Mouse (Mus musculus): ENCODE data around the gene Lemd2. TPM values are rescaled to one million over a fixed set of nuclear protein-coding genes. Genes with fewer than 3 reads are reported as not detected.

The Lemd2 gene
- total RNA-seq, 2 experiments from 2014 or later: 69.1 to 73.3 TPM

DNA sequence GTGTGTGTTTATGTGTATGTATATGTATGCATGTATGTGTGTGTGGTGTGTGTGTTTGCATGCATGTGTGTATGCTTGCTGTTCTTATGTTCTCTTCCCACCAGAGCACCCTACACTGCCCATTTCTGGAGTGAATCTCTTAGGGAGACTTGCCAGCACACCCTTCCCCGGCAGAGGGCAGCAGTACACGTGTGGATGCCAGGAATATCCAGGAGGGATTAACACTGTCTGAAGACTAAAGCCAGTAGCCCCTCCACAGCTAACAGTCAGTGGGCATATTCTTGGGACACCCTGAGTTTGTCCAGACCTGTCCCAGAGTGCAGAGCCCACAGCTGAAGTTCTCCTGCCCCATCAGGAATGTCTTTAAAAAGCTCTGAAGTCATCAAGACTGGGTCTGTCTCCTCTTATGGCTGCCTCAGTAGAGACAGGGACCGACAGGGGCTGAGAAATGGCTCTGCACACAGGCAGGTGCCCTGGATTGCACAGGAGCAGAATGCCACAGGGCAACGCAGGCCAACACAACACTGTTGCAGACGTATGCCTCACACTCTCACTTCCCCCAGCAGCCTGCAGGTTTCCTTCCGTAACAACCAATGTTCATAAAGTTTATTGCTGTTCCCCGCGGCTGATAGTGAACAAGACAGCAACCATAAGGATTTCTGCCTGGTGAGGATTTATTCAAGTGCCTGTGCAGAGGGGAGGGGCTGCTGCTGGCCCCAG is 39.1 kb downstream of the Lemd2 start:
- DNase-seq (ENCODE audit: low spot score in 2 of 2): no peak

- no peak for DNase-seq (ENCODE audit: low spot score in 2 of 2)
Measured at GRCm38 (mm10) chr17:27160905-27161304, 43.4 kb downstream of the Lemd2 start.

- DNase-seq (ENCODE audit: low spot score in 2 of 2): no peak
Measured at GRCm38 (mm10) chr17:27159169-27159568, 45.1 kb downstream of the Lemd2 start.

- no peak for DNase-seq (ENCODE audit: low spot score in 2 of 2)
Measured at GRCm38 (mm10) chr17:27158439-27158838, 45.8 kb downstream of the Lemd2 start.

- no peak for DNase-seq (ENCODE audit: low spot score in 2 of 2)
Measured at GRCm38 (mm10) chr17:27155752-27156151, 48.5 kb downstream of the Lemd2 start.

GRCm38 (mm10) chr17:27154881-27155280 is 49.4 kb downstream of the Lemd2 start:
- no peak for DNase-seq (ENCODE audit: low spot score in 2 of 2)

- no peak for DNase-seq (ENCODE audit: low spot score in 2 of 2)
Measured at GRCm38 (mm10) chr17:27154256-27154655, 50.0 kb downstream of the Lemd2 start.

DNA sequence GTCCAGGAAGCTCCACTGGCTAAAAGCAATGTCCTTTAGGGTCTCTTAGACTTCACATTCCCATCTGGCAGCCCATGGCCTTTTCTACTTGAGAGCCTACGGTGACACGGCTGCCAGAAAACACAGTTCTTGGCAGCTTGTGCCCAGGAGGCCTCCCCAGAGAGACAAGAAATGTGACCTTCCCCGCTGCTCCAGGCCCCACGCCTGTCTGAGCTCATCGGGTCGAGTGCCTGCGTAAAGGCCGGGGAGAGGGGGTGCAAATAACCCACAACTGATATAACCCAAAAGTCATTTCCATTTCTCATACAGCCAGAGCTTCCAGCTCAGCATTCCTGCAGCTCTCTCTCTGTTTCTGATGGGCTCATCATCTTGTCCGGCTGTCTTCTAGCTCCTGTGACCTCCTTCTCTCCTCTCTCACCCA is 50.5 kb downstream of the Lemd2 start:
- no peak for DNase-seq (ENCODE audit: low spot score in 2 of 2)

- DNase-seq (ENCODE audit: low spot score in 2 of 2): no peak
Measured at GRCm38 (mm10) chr17:27152976-27153723, 51.1 kb downstream of the Lemd2 start.

GRCm38 (mm10) chr17:27151411-27151810 is 52.9 kb downstream of the Lemd2 start:
- no peak for DNase-seq (ENCODE audit: low spot score in 2 of 2)

GRCm38 (mm10) chr17:27150871-27151270 is 53.4 kb downstream of the Lemd2 start:
- no peak for DNase-seq (ENCODE audit: low spot score in 2 of 2)

DNA sequence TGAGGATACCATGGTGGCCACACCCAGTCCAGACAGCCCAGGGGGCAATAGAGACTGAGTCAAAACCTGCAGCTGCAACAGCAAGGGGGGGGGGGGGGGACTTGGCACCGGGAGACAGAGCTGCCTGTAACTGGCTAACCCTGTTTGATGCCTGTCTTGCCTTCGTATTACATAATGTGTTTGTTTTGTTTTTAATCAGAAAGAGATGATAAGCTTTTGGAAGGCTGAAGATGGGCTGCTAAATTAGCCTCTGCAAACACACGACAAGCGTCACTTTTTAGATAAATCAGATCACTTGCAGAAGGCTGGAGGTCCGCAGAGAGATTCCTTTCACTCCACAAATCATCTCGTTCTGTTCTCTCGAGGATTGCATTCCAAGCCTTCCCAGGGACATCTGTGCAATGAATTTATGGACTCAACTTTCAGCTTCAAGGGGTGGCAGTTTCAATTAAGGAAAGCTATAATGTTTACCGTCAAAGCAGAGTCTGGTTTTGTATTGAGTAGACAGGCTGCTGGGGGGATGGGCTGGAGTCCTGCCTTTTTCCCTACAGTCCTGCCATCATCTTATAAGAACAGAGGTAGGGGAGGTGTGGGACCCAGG is 57.8 kb downstream of the Lemd2 start:
- DNase-seq (ENCODE audit: low spot score in 2 of 2): no peak

- no peak for DNase-seq (ENCODE audit: low spot score in 2 of 2)
Measured at GRCm38 (mm10) chr17:27144152-27144551, 60.1 kb downstream of the Lemd2 start.

DNA sequence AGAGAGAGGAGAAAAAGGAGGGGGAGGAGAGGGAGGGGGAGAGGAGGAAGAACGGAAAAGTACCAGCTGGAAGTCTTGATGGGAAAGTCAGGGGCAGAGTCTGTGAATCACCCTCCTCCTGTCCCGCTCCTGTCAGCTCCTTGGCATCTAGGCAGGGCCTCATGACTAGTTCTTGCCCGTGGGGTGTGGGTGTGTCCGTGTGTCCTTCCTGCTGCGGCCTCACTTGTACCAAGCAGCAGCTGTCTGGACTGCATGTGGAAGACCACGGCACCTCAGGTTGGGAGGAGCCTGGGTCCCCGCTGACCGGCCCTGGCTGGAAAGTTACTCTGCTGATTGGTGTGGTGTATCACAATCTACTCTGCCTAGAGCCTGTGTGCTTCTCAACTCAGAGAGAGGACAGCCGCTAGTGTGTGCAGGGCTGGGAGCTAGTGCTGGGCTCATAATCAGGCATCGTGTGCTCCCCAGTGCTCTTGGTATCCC is 62.3 kb downstream of the Lemd2 start:
- DNase-seq (ENCODE audit: low spot score in 2 of 2): no peak

DNA sequence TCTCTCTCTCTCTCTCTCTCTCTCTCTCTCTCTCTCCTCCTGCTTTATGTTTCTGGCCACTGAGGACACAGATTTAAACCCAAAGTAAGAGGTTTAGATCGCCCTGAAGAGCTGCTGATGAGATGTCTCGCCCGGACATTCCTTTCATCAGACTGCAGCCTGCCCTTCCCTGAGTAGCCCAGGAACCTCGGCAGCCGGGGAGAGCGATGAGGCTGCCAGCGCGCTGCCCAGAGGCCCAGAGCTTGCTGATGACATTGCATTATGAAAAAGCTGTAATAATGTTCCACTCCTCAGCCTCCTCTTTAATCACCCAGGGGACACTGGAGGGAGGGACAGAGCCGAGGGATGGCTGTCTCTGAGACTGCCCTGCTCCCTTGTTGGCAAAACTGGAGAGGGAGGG is 64.0 kb downstream of the Lemd2 start:
- no peak for DNase-seq (ENCODE audit: low spot score in 2 of 2)

Other genes starting within 250 kb of the Lemd2 start
- 1 to 10 TPM; 8.0 to 9.6 TPM for gene Zbtb9, start 231.3 kb downstream of the Lemd2 start, total RNA-seq (2021)
- 10 to 100 TPM; 43.8 to 46.4 TPM for gene Bak1, start 175.5 kb downstream of the Lemd2 start, total RNA-seq (2021)
- 10 to 100 TPM; 13.6 to 19.4 TPM for gene Itpr3, start 147.2 kb downstream of the Lemd2 start, total RNA-seq (2021)
- gene Uqcc2, start 70.6 kb downstream of the Lemd2 start, total RNA-seq (2021): 100 to 1,000 TPM; 128 to 138 TPM
- 1 to 10 TPM; 1.1 to 2.3 TPM for gene Ip6k3, start 36.7 kb downstream of the Lemd2 start, total RNA-seq (2021)

Measured in adrenal gland, postnatal 4 days (tissue).